Mouse (Mus musculus) hindbrain, embryonic 15.5 days (tissue): ENCODE measurements around the gene Zxdc. TPM values are rescaled to one million over a fixed set of nuclear protein-coding genes. Genes with fewer than 3 reads are reported as not detected.

Experiments
- ATAC-seq: fragments of 200-750 bp; cut with Nextera tagmentation; 2 replicates; pipeline ENCODE4 v1.8.0; 2017; ENCODE audit warnings: low read depth, moderate number of reproducible peaks, moderate TSS enrichment; ENCODE audit not compliant: low FRiP score
- H3K27ac ChIP-seq: fragments of 300-500 bp; sonication (generic); replicated peaks from 2 replicates; pipeline ENCODE4 v1.5.1; 2015; ENCODE audit warnings: mild to moderate bottlenecking, inconsistent platforms
- H3K27me3 ChIP-seq: fragments of 300-500 bp; sonication (generic); 2 replicates; pipeline ENCODE4 v1.6.1; 2015; ENCODE audit warnings: control low read depth, inconsistent platforms
- H3K36me3 ChIP-seq: fragments of 300-500 bp; sonication (generic); 2 replicates; pipeline ENCODE4 v1.6.1; 2015; ENCODE audit warnings: control low read depth, inconsistent platforms
- H3K4me1 ChIP-seq: fragments of 300-500 bp; sonication (generic); replicated peaks from 2 replicates; pipeline ENCODE4 v1.6.1; 2015; ENCODE audit warnings: control low read depth, inconsistent platforms
- H3K4me2 ChIP-seq: fragments of 300-500 bp; sonication (generic); 2 replicates; pipeline ENCODE4 v1.6.1; 2015; ENCODE audit warnings: moderate library complexity, mild to moderate bottlenecking, inconsistent platforms
- H3K4me3 ChIP-seq: fragments of 300-500 bp; sonication (generic); 2 replicates; pipeline ENCODE4 v1.5.1; 2015; ENCODE audit warnings: mild to moderate bottlenecking, inconsistent platforms
- H3K9ac ChIP-seq: fragments of 300-500 bp; sonication (generic); 2 replicates; pipeline ENCODE4 v1.6.1; 2015; ENCODE audit warnings: inconsistent platforms
- H3K9me3 ChIP-seq: fragments of 300-500 bp; sonication (generic); 2 replicates; pipeline ENCODE4 v1.6.1; 2016; ENCODE audit warnings: control low read depth, inconsistent platforms
- WGBS: fragments of 180-500 bp; shearing (Covaris S2); methylation state at CpG from one replicate; pipeline ENCODE4 v1.1.7; 2015; 5-methylcytosine and 5-hydroxymethylcytosine counted together
- polyA plus RNA-seq: library from polyadenylated mRNA; unstranded; fragments of >200 nt; fragmentation: Nextera tagmentation; extraction: Ambion mirVana; gene quantifications from 2 replicates; pipeline ENCODE4 v1.2.1, GENCODE M21; 2015

Zxdc gene
- polyA plus RNA-seq, 1 experiment from 2014 or later, result 11.2 TPM

- 85% methylated on average over 4 of the region's 4 CpGs for WGBS
- no peak overlapping the region for H3K27ac ChIP-seq
Measured at GRCm38 (mm10) chr6:90347183-90347582, 22.1 kb upstream of the Zxdc start.

GRCm38 (mm10) chr6:90348500-90348899 lies 20.8 kb upstream of the Zxdc start:
- no peaks in the 10 kb centered on the region for H3K27me3 ChIP-seq
- H3K9me3 ChIP-seq, result no peaks in the 10 kb centered on the region
- no peaks in the 10 kb centered on the region for H3K4me1 ChIP-seq
- no peak overlapping the region for H3K4me2 ChIP-seq
- H3K27ac ChIP-seq, result no peak overlapping the region
- no peak overlapping the region for H3K4me3 ChIP-seq
- no peak for ATAC-seq
- H3K36me3 ChIP-seq, result no peaks in the 10 kb centered on the region
- WGBS, result 86% methylated on average over 4 of the region's 4 CpGs
- no peak overlapping the region for H3K9ac ChIP-seq

More at GRCm38 (mm10) chr6:90347183-90347582, 22.1 kb upstream of the Zxdc start:
- no peak for ATAC-seq
- no peaks in the 10 kb centered on the region for H3K4me1 ChIP-seq
- no peaks in the 10 kb centered on the region for H3K27me3 ChIP-seq
- H3K36me3 ChIP-seq, result no peaks in the 10 kb centered on the region
- H3K4me2 ChIP-seq, result no peak overlapping the region
- H3K9me3 ChIP-seq, result no peaks in the 10 kb centered on the region
- H3K9ac ChIP-seq, result no peak overlapping the region
- H3K4me3 ChIP-seq, result no peak overlapping the region

- Histone ChIP-seq H3K9me3 (no peaks in the 10 kb centered on the region), H3K4me1 (no peaks in the 10 kb centered on the region), H3K36me3 (no peaks in the 10 kb centered on the region), H3K4me2 (no peak overlapping the region), H3K9ac (no peak overlapping the region), H3K4me3 (no peak overlapping the region), H3K27me3 (no peaks in the 10 kb centered on the region), H3K27ac (no peak overlapping the region)
- ATAC-seq, result no peak
- whole genome bisulfite sequencing, result 60% methylated on average over 2 of the region's 2 CpGs
Measured at GRCm38 (mm10) chr6:90350011-90350410, 19.3 kb upstream of the Zxdc start.

GRCm38 (mm10) chr6:90358142-90358541 lies 11.2 kb upstream of the Zxdc start:
- Histone ChIP-seq H3K27ac (no peak overlapping the region), H3K9me3 (no peaks in the 10 kb centered on the region), H3K27me3 (no peaks in the 10 kb centered on the region), H3K4me3 (no peak overlapping the region), H3K4me1 (no peaks in the 10 kb centered on the region; the same call in 1 of the 2 replicates), H3K9ac (no peak overlapping the region), H3K36me3 (no peaks in the 10 kb centered on the region), H3K4me2 (no peak overlapping the region)
- no peak for ATAC-seq
- WGBS, result 72% methylated on average over 5 of the region's 5 CpGs

- Histone ChIP-seq H3K4me2 (no peak overlapping the region), H3K36me3 (no peaks in the 10 kb centered on the region), H3K9ac (no peak overlapping the region), H3K4me1 (no peaks in the 10 kb centered on the region; the same call in 1 of the 2 replicates), H3K27me3 (no peaks in the 10 kb centered on the region), H3K27ac (no peak overlapping the region), H3K9me3 (no peaks in the 10 kb centered on the region), H3K4me3 (no peak overlapping the region)
- no peak; the same call in 1 of the 2 replicates for ATAC-seq
- WGBS, result 46% methylated on average over 2 of the region's 2 CpGs
Measured at GRCm38 (mm10) chr6:90359445-90359844, 9.8 kb upstream of the Zxdc start.

GRCm38 (mm10) chr6:90360024-90360781 lies 9.1 kb upstream of the Zxdc start:
- no peaks in the 10 kb centered on the region for H3K27me3 ChIP-seq
- H3K36me3 ChIP-seq, result no peaks in the 10 kb centered on the region
- no peak overlapping the region for H3K27ac ChIP-seq
- no peaks in the 10 kb centered on the region; the same call in 1 of the 2 replicates for H3K4me1 ChIP-seq
- no peak overlapping the region for H3K4me2 ChIP-seq
- H3K9ac ChIP-seq, result no peak overlapping the region
- H3K4me3 ChIP-seq, result no peak overlapping the region
- H3K9me3 ChIP-seq, result no peaks in the 10 kb centered on the region
- ATAC-seq, result peak; percentile 52; the same call in 1 of the 2 replicates
- 55% methylated on average over 7 of the region's 7 CpGs for WGBS

GRCm38 (mm10) chr6:90360922-90361614 lies 8.2 kb upstream of the Zxdc start:
- no peak overlapping the region for H3K4me3 ChIP-seq
- H3K27ac ChIP-seq, result no peak overlapping the region
- no peaks in the 10 kb centered on the region for H3K9me3 ChIP-seq
- no peaks in the 10 kb centered on the region for H3K36me3 ChIP-seq
- no peak overlapping the region for H3K9ac ChIP-seq
- no peaks in the 10 kb centered on the region for H3K27me3 ChIP-seq
- no peaks in the 10 kb centered on the region; the same call in 1 of the 2 replicates for H3K4me1 ChIP-seq
- no peak overlapping the region for H3K4me2 ChIP-seq
- 87% methylated on average over 6 of the region's 6 CpGs for WGBS
- no peak for ATAC-seq

- H3K4me1 ChIP-seq, result no peaks in the 10 kb centered on the region; the same call in 1 of the 2 replicates
- H3K27ac ChIP-seq, result no peak overlapping the region
- 90% methylated on average over 5 of the region's 5 CpGs for WGBS
- ATAC-seq, result no peak
- no peak overlapping the region for H3K9ac ChIP-seq
- H3K36me3 ChIP-seq, result no peaks in the 10 kb centered on the region
- H3K27me3 ChIP-seq, result no peaks in the 10 kb centered on the region
- no peak overlapping the region for H3K4me2 ChIP-seq
- no peak overlapping the region for H3K4me3 ChIP-seq
- H3K9me3 ChIP-seq, result no peaks in the 10 kb centered on the region
Measured at GRCm38 (mm10) chr6:90363301-90363700, 6.0 kb upstream of the Zxdc start.

- peak overlapping the region; percentile 87 for H3K9ac ChIP-seq
- H3K27me3 ChIP-seq, result no peaks in the 10 kb centered on the region
- H3K27ac ChIP-seq, result peak overlapping the region; percentile 87
- peak overlapping the region; percentile 96 for H3K4me2 ChIP-seq
- ATAC-seq, result peak; percentile 84
- peaks cover 25% of the 10 kb centered on the region for H3K4me1 ChIP-seq
- peak overlapping the region; percentile 83 for H3K4me3 ChIP-seq
- under 1% methylated on average over 98 of the region's 98 CpGs for WGBS
- peaks cover 14% of the 10 kb centered on the region for H3K36me3 ChIP-seq
- no peaks in the 10 kb centered on the region for H3K9me3 ChIP-seq
Measured at GRCm38 (mm10) chr6:90369725-90370553, 647 bp downstream of the Zxdc start.

GRCm38 (mm10) chr6:90374647-90375046 lies 5.4 kb downstream of the Zxdc start:
- ATAC-seq, result no peak
- Histone ChIP-seq H3K27me3 (no peaks in the 10 kb centered on the region), H3K4me3 (no peak overlapping the region), H3K27ac (no peak overlapping the region), H3K36me3 (peaks cover 54% of the 10 kb centered on the region), H3K4me2 (no peak overlapping the region), H3K4me1 (peaks cover 21% of the 10 kb centered on the region), H3K9ac (no peak overlapping the region), H3K9me3 (no peaks in the 10 kb centered on the region)
- WGBS, result 93% methylated on average over 4 of the region's 4 CpGs

GRCm38 (mm10) chr6:90377708-90378107 lies 8.4 kb downstream of the Zxdc start:
- 95% methylated on average over 2 of the region's 2 CpGs for WGBS
- H3K4me3 ChIP-seq, result no peak overlapping the region
- no peak overlapping the region for H3K9ac ChIP-seq
- no peaks in the 10 kb centered on the region for H3K9me3 ChIP-seq
- H3K4me2 ChIP-seq, result no peak overlapping the region
- H3K36me3 ChIP-seq, result peaks cover 85% of the 10 kb centered on the region
- no peak for ATAC-seq
- H3K4me1 ChIP-seq, result peaks cover 1% of the 10 kb centered on the region
- H3K27ac ChIP-seq, result no peak overlapping the region
- no peaks in the 10 kb centered on the region for H3K27me3 ChIP-seq

GRCm38 (mm10) chr6:90381465-90381864 lies 12.2 kb downstream of the Zxdc start:
- no peaks in the 10 kb centered on the region for H3K27me3 ChIP-seq
- no peak overlapping the region for H3K27ac ChIP-seq
- no peaks in the 10 kb centered on the region for H3K9me3 ChIP-seq
- WGBS, result 95% methylated on average over 2 of the region's 2 CpGs
- H3K4me2 ChIP-seq, result no peak overlapping the region
- H3K36me3 ChIP-seq, result peaks cover 86% of the 10 kb centered on the region
- ATAC-seq, result no peak
- H3K4me3 ChIP-seq, result no peak overlapping the region
- H3K4me1 ChIP-seq, result no peaks in the 10 kb centered on the region
- no peak overlapping the region for H3K9ac ChIP-seq
